Mouse (Mus musculus) forebrain, postnatal 0 days (tissue): ENCODE data around the gene A830005F24Rik. TPM values are rescaled to one million over a fixed set of nuclear protein-coding genes. Genes with fewer than 3 reads are reported as not detected.

Experiments
- ATAC-seq: fragments of 200-750 bp; cut with Nextera tagmentation; 2 replicates; pipeline ENCODE4 v1.8.0; 2017; ENCODE audit warnings: mild to moderate bottlenecking, moderate library complexity
- DNase-seq: peaks from one replicate; pipeline ENCODE4 v3.0.0-alpha.2; 2015
- H3K27ac ChIP-seq: fragments of 300-500 bp; sonication (generic); 2 replicates; pipeline ENCODE4 v1.5.1; 2014; ENCODE audit warnings: low read depth, mild to moderate bottlenecking, antibody characterized with exemption, low read length, moderate library complexity, mixed read lengths
- H3K27me3 ChIP-seq: fragments of 300-500 bp; sonication (generic); 2 replicates; pipeline ENCODE4 v1.6.1; 2014; ENCODE audit warnings: mild to moderate bottlenecking, low read length, mixed read lengths; ENCODE audit not compliant: insufficient read depth
- H3K36me3 ChIP-seq: fragments of 300-500 bp; sonication (generic); 2 replicates; pipeline ENCODE4 v1.6.1; 2014; ENCODE audit warnings: mild to moderate bottlenecking, moderate library complexity; ENCODE audit not compliant: insufficient read depth
- H3K4me1 ChIP-seq: fragments of 300-500 bp; sonication (generic); 2 replicates; pipeline ENCODE4 v1.6.1; 2014; ENCODE audit warnings: antibody characterized with exemption; ENCODE audit not compliant: insufficient read depth
- H3K4me2 ChIP-seq: fragments of 300-500 bp; sonication (generic); 2 replicates; pipeline ENCODE4 v1.6.1; 2014; ENCODE audit warnings: low read depth, mild to moderate bottlenecking, moderate library complexity
- H3K4me3 ChIP-seq: fragments of 300-500 bp; sonication (generic); 2 replicates; pipeline ENCODE4 v1.5.1; 2014; ENCODE audit warnings: low read depth, low read length, mixed read lengths
- H3K9ac ChIP-seq: fragments of 300-500 bp; sonication (generic); 2 replicates; pipeline ENCODE4 v1.6.1; 2014; ENCODE audit warnings: mild to moderate bottlenecking
- H3K9me3 ChIP-seq: fragments of 300-500 bp; sonication (generic); 2 replicates; pipeline ENCODE4 v1.6.1; 2016; ENCODE audit warnings: low read length
- CTCF ChIP-seq: sonication (generic); IDR thresholded peaks from 2 replicates; pipeline ENCODE4 v1.5.1; 2016; ENCODE audit warnings: antibody characterized with exemption, control low read depth, low read depth
- WGBS: fragments of 180-500 bp; shearing (Covaris S2); extraction: QIAGEN DNeasy Blood & Tissue Kit; methylation state at CpG from one replicate; pipeline ENCODE4 v1.1.7; 2014; 5-methylcytosine and 5-hydroxymethylcytosine counted together
- polyA plus RNA-seq: library from polyadenylated mRNA; unstranded; fragments of >200 nt; fragmentation: Nextera tagmentation; extraction: Ambion mirVana; gene quantifications from 2 replicates; pipeline ENCODE4 v1.2.1, GENCODE M21; 2015
- total RNA-seq: library from RNA; depleted of rRNA; stranded (reverse); fragments of >200 nt; gene quantifications from 2 replicates; pipeline ENCODE4 v1.2.3, GENCODE M21; 2014

The A830005F24Rik gene
- total and polyA plus RNA-seq, 2 experiments from 2014 or later, result 0.67 to 2.6 TPM

DNA sequence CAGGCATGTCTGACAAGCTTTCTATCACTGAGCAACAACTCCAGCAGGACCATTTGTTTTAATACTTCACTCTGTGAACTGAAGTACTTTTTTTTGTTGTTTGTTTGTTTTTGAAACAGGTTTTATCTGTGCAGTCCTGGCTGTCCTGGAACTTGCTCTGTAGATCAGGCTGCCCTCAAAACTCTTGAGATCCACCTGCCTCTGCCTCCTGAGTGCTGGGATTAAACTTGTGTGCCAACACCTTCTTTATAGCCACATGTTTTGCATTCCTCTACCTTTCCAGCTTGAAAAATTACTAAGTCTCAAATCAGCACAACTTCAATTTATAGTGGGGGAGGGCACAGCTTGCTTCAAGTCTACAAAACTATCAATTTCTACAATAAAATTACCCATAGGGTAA is 31.0 kb downstream of the A830005F24Rik start:
- Histone ChIP-seq H3K4me3 (no peak overlapping the region), H3K27ac (no peak overlapping the region), H3K9me3 (no peaks in the 10 kb centered on the region), H3K9ac (no peak overlapping the region), H3K4me2 (no peak overlapping the region), H3K27me3 (no peaks in the 10 kb centered on the region), H3K4me1 (peaks cover 4% of the 10 kb centered on the region; the same call in 1 of the 2 replicates), H3K36me3 (no peaks in the 10 kb centered on the region)
- DNase-seq (no peak), ATAC-seq (no peak)
- no peak for TF ChIP-seq CTCF

DNA sequence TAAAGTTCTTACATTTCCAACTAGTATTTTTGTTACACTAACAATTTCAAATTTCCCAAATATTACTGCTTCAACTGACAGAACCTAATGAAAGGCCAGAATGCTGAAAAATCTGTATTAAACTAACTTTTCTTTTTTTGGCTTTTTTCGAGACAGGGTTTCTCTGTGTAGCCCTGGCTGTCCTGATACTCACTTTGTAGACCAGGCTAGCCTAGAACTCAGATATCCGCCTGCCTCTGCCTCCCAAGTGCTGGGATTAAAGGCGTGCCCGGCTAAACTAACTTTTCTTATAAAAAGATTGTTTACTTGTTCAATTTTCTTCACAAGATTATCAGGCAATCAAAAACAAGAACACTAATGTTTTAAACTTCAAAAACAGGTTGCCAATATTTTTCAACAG is 31.5 kb downstream of the A830005F24Rik start:
- Histone ChIP-seq H3K27me3 (no peaks in the 10 kb centered on the region), H3K36me3 (no peaks in the 10 kb centered on the region), H3K4me1 (peaks cover 4% of the 10 kb centered on the region; the same call in 1 of the 2 replicates), H3K4me2 (peak overlapping the region; percentile 72), H3K4me3 (peak overlapping the region; percentile 100), H3K9me3 (no peaks in the 10 kb centered on the region), H3K9ac (0 out of 2 replicates have a peak overlapping the region, but pooled peaks have one; percentile 99), H3K27ac (no peak overlapping the region)
- no peak for DNase-seq
- no peak for TF ChIP-seq CTCF
- no peak for ATAC-seq
- WGBS, result 39% methylated on average over 4 of the region's 4 CpGs

DNA sequence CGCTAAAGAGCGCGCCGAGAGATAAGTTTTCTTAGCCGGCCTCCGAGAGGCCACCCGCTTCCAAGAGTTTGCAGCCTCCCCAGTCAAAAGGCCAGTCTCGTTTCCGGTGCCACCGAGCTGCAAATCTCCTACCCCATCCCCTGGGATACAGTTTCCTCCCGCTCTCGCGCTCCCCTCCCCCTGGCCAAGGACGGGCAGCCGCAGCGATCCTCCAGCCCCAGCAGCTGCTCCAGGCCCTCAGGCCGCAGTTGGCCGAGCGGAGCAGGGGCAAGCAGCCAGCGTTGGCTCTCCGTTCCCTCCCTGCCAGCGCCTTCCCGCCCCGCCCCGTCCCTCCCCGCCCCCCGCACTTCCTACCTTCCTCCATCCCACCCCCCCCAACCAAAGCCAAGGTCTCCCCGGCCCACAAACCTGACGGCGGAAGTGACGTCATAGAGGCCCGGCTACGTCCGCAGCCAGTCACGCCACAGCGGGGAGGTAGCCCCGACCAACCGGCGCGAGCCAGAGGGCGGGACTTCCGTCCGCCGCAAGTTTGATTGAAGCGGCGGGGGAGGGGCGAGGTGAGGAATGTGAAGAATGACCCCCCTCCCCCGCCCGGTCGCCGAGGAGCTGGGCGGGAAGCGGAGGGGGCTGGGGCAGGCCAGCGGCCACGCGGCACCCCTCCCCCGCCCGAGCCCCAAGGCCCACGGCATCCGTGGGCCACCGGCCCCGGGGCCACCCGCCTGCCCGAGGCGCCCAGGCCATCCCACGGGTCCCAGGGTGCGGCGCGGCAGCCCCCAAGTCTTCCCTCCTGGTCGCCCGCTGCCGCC is 32.3 kb downstream of the A830005F24Rik start:
- peak overlapping the region; percentile 99 for H3K9ac ChIP-seq
- DNase-seq (peak; percentile 99), ATAC-seq (peak; percentile 82)
- WGBS, result 1% methylated on average over 50 of the region's 72 CpGs
- no peaks in the 10 kb centered on the region for H3K9me3 ChIP-seq
- H3K36me3 ChIP-seq, result no peaks in the 10 kb centered on the region
- H3K4me2 ChIP-seq, result peak overlapping the region; percentile 72
- H3K27me3 ChIP-seq, result no peaks in the 10 kb centered on the region
- TF ChIP-seq CTCF, result no peak
- peak overlapping the region; percentile 100 for H3K27ac ChIP-seq
- peak overlapping the region; percentile 100 for H3K4me3 ChIP-seq
- peaks cover 4% of the 10 kb centered on the region; the same call in 1 of the 2 replicates for H3K4me1 ChIP-seq

GRCm38 (mm10) chr13:48546330-48546917 is 33.1 kb downstream of the A830005F24Rik start:
- Histone ChIP-seq H3K4me1 (peaks cover 4% of the 10 kb centered on the region; the same call in 1 of the 2 replicates), H3K9ac (peak overlapping the region; percentile 99), H3K4me2 (peak overlapping the region; percentile 57), H3K27me3 (no peaks in the 10 kb centered on the region), H3K9me3 (no peaks in the 10 kb centered on the region), H3K36me3 (no peaks in the 10 kb centered on the region), H3K27ac (peak overlapping the region; percentile 100), H3K4me3 (peak overlapping the region; percentile 100)
- DNase-seq, result peak; percentile 99
- under 1% methylated on average over 68 of the region's 72 CpGs for WGBS
- peak; percentile 32 for TF ChIP-seq CTCF
- ATAC-seq, result peak; percentile 97

GRCm38 (mm10) chr13:48547623-48548022 is 34.3 kb downstream of the A830005F24Rik start:
- Histone ChIP-seq H3K9me3 (no peaks in the 10 kb centered on the region), H3K27me3 (no peaks in the 10 kb centered on the region), H3K4me2 (no peak overlapping the region), H3K4me3 (no peak overlapping the region), H3K9ac (no peak overlapping the region), H3K4me1 (peaks cover 6% of the 10 kb centered on the region), H3K27ac (no peak overlapping the region), H3K36me3 (no peaks in the 10 kb centered on the region)
- no peak for ATAC-seq
- 94% methylated on average over 6 of the region's 6 CpGs for WGBS
- no peak for TF ChIP-seq CTCF
- no peak for DNase-seq

DNA sequence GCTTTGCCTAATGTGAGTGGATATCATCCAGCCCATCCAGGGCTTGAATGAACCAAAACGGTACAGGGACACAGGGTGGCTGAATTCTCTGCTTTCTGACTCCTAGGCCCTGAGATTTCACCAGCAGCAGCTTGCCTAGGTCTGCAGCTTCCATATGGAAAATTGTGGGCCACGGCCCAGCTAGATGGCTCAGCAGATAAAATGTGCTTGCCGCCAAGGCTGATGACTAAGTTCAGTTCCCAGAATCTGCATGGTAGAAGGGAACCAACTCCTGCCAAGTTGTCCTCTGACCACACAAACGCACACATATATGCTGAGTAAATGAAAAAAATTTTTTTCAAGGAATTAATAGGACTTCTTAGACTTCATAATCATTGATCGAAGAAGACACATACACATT is 34.9 kb downstream of the A830005F24Rik start:
- Histone ChIP-seq H3K36me3 (no peaks in the 10 kb centered on the region), H3K9me3 (no peaks in the 10 kb centered on the region), H3K9ac (no peak overlapping the region), H3K27me3 (no peaks in the 10 kb centered on the region), H3K4me2 (no peak overlapping the region), H3K4me3 (no peak overlapping the region), H3K4me1 (peaks cover 13% of the 10 kb centered on the region), H3K27ac (no peak overlapping the region)
- DNase-seq (no peak), ATAC-seq (no peak)
- WGBS, result 93% methylated on average over 5 of the region's 5 CpGs
- no peak for TF ChIP-seq CTCF
